Mouse (Mus musculus): ENCODE data around the gene Ifne. TPM values are rescaled to one million over a fixed set of nuclear protein-coding genes. Genes with fewer than 3 reads are reported as not detected.
A peak's percentile ranks its signal among the peaks of the same experiment; 100 is the strongest.

Gene Ifne
- not detected for total RNA-seq (2021)
- long read RNA-seq, experiment 1: 0 reads
- long read RNA-seq, experiment 2: 0 reads

GRCm38 (mm10) chr4:88880101-88880500 lies at the start of gene Ifne:
Ifne (minus strand) TSS chr4:88880201.
- DNase-seq (ENCODE audit: low spot score in 2 of 2): no peak

- no peak for DNase-seq (ENCODE audit: low spot score in 2 of 2)
These were observed 48.5 kb upstream of the Ifne start for GRCm38 (mm10) chr4:88928341-88929102.

GRCm38 (mm10) chr4:88927850-88928249 lies 47.8 kb upstream of the Ifne start:
- no peak for DNase-seq (ENCODE audit: low spot score in 2 of 2)

GRCm38 (mm10) chr4:88926637-88927036 lies 46.6 kb upstream of the Ifne start:
- DNase-seq (ENCODE audit: low spot score in 2 of 2): no peak

- no peak for DNase-seq (ENCODE audit: low spot score in 2 of 2)
These were observed 46.1 kb upstream of the Ifne start for GRCm38 (mm10) chr4:88926082-88926481.

DNA sequence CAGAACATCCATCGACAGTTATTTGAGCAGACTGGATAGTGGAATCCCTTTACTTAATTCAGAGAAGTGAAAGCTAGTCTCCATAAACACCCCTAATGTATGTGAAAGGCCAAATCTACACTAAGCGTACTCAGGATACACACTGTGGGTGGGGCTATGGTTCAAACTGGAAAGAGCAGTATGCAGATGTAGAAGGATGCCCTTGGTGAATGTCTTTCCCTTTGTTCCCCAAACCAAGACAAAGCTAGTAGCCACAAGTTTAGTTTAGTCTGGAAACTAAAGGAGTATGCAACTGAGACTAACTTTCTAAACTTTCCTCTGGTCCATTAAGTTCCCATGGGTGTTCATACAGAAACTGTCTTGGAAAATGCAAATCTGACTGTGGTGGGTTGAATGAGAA lies 45.5 kb upstream of the Ifne start:
- DNase-seq (ENCODE audit: low spot score in 2 of 2): no peak

DNA sequence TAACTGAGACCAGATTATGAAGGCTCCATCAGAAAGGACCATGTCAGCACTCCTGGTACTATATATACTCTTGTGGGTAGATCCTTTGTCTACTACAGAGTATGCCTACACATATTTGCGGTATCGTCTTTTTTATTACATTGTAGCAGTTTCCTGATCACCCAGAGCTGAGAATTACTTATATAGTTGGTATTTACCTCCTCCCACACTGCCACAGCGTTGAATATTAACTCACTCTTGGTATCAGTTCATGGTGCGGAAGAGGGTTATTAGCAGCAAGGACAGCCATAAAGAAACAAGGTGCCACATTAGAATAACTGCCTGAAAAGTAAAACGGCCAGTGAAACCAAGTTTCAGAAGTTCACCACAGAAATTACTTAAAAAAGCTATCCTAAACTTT lies 41.3 kb upstream of the Ifne start:
- no peak for DNase-seq (ENCODE audit: low spot score in 2 of 2)

- no peak for DNase-seq (ENCODE audit: low spot score in 2 of 2)
These were observed 37.9 kb upstream of the Ifne start for GRCm38 (mm10) chr4:88917770-88918460.

- no peak for DNase-seq (ENCODE audit: low spot score in 2 of 2)
These were observed 36.3 kb upstream of the Ifne start for GRCm38 (mm10) chr4:88916306-88916705.

- DNase-seq (ENCODE audit: low spot score in 2 of 2): no peak
These were observed 34.0 kb upstream of the Ifne start for GRCm38 (mm10) chr4:88913984-88914383.

DNA sequence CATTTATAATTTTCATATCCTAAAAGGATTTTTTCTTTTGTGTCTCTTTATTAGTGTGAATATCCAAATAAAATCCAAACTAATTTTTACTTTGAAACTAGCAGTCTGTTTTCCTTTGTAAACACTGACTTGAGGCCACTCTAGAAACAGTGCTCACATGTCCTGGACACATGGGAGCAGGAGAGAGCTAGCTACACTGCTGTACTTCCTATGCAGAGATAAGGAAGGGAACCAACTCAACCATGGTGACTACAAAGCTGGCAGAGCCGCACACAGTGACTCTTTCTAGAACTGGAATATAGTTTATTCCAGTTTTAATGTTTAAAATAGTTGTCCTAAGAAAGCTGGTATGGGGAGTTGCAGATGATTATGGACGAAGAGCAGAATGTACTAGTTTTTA lies 32.9 kb upstream of the Ifne start:
- no peak for DNase-seq (ENCODE audit: low spot score in 2 of 2)

- no peak for DNase-seq (ENCODE audit: low spot score in 2 of 2)
These were observed 32.2 kb upstream of the Ifne start for GRCm38 (mm10) chr4:88912187-88912586.

GRCm38 (mm10) chr4:88909600-88910534 lies 29.9 kb upstream of the Ifne start:
- DNase-seq (ENCODE audit: low spot score in 2 of 2): no peak

GRCm38 (mm10) chr4:88893201-88893754 lies 13.3 kb upstream of the Ifne start:
- no peak for DNase-seq (ENCODE audit: low spot score in 2 of 2)

GRCm38 (mm10) chr4:88888236-88888635 lies 8.2 kb upstream of the Ifne start:
- DNase-seq (ENCODE audit: low spot score in 2 of 2): no peak

DNA sequence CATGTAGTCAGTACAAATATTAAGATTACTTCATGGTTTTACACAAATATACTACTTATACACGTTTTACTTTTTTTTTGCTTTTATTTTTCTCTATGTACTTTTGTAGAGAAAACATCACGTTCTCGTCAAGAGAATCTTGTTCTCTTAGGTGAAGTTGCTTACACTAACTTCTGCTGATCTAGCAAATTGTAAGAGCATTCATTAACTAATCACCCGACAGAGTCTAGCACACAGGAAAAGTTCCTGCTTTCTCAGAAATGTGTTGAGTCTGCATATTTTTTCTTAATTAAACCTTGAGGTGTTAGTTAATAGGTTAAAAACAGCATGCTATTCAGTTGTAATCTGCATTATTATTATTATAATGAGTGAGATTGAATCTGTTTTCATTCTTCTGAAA lies 1.2 kb downstream of the Ifne start:
- no peak for DNase-seq (ENCODE audit: low spot score in 2 of 2)

- no peak for DNase-seq (ENCODE audit: low spot score in 2 of 2)
These were observed 1.8 kb downstream of the Ifne start for GRCm38 (mm10) chr4:88878246-88878645.

DNA sequence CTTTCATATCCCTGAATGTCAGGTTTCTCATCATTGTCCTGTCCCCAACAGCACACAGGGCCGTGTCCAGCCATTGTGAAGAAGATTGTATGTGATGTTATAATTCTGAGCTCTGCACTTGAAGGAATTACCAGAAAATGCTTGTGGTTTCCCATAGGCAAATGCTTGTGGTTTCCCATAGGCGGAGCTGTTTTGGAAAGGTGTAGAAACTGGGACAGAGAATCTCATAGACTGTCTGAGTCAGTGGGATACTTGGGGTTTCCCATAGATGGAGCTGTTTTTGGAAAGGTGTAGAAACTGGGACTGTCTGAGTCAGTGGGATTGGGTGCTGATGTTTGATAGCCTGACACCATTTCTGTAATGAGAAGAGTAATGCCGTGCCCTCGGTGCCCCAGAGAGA lies 3.5 kb downstream of the Ifne start:
- no peak for DNase-seq (ENCODE audit: low spot score in 2 of 2)

- no peak for DNase-seq (ENCODE audit: low spot score in 2 of 2)
These were observed 4.4 kb downstream of the Ifne start for GRCm38 (mm10) chr4:88875435-88876095.

- DNase-seq (ENCODE audit: low spot score in 2 of 2): peak in 1 of 2 experiments; percentile 53
These were observed 7.3 kb downstream of the Ifne start for GRCm38 (mm10) chr4:88872691-88873090.

Data from left cerebral cortex, adult 18-20 months (tissue).